Mouse (Mus musculus) ovary, adult 18-20 months (tissue): ENCODE data around the gene Chp1.
"Not testable (repeated sequence)": the region's sequence is repeated elsewhere in the genome, so short reads cannot be mapped to it uniquely, and the experiment has no call there.

Experiments used
- DNase-seq: peaks from one replicate; pipeline ENCODE4 v3.0.0; 2022; ENCODE audit warnings: low spot score, mixed read lengths

Chp1 gene

GRCm38 (mm10) chr2:119547522-119548370 lies at the start of gene Chp1, which contains the start of gene Exd1:
Gene Chp1 (plus strand): TSS chr2:119547697.
Gene Exd1 (minus strand): TSS chr2:119547627.
- peak; percentile 98 for DNase-seq

GRCm38 (mm10) chr2:119498859-119499258 lies 48.6 kb upstream of the Chp1 start:
- DNase-seq: no peak

- DNase-seq: no peak
These were observed 46.4 kb upstream of the Chp1 start for GRCm38 (mm10) chr2:119500965-119501652.

DNA sequence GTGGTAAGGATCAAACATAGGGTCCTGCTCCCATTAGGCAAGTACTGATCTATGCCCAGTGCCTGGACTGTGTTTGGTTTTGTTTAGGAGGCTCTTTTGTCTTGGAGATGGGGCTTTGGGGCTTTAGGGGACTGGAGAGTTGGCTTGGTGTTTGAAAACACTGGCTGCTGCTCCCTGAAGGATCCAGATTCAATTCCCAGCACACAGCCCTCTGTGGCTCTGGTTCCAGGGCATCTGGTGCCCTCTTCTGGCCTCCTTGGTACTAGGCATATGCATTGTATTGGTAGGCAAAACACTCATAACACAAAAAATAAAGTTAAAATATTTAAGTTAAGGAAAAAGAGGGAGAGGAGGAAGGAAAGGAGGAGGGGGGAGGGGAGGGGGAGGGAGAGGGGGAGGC lies 40.4 kb upstream of the Chp1 start:
- DNase-seq: no peak

- not testable (repeated sequence) for DNase-seq
These were observed 39.0 kb upstream of the Chp1 start for GRCm38 (mm10) chr2:119508518-119508917.

DNA sequence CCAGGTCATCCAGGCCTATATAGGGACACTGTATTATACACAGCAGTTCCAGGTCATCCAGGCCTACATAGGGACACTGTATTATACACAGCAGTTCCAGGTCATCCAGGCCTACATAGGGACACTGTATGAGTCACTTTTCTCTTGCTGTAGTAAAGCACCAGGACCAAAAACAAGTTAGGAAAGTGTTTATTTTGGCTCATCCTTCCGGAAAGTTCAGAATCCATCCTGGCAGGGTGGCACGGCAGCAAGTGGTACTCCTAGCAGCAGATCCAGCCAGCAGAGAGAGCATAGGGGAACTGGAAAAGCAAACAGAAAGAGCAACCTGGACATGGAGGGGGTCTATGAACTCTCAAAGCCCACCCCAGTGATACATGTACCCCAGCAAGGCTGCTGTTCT lies 36.6 kb upstream of the Chp1 start:
- DNase-seq: no peak

GRCm38 (mm10) chr2:119512292-119512691 lies 35.2 kb upstream of the Chp1 start:
- DNase-seq: no peak

- no peak for DNase-seq
These were observed 33.4 kb upstream of the Chp1 start for GRCm38 (mm10) chr2:119514026-119514522.

- DNase-seq: no peak
These were observed 30.7 kb upstream of the Chp1 start for GRCm38 (mm10) chr2:119516811-119517210.

DNA sequence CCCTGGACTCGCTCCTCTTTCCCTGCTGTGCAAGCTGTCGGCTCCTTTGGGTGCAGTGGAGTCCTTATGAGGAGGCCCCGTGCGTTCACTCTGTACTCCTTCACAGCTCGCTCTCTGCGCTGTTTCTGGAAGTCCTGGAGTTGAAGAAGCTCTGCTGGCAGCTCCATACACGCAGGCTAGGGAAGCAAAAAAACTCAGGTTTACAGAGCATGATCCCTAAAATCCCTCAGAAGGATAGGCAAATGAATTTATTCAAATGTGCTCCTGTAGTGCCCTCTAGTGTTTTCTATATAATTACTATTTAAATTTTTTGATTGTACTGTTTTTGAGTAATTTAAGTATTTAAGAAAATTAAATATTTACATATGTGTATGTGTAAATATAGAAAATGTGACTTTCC lies 26.9 kb upstream of the Chp1 start:
- DNase-seq: no peak

GRCm38 (mm10) chr2:119523836-119524235 lies 23.7 kb upstream of the Chp1 start:
- DNase-seq: peak; percentile 4

DNA sequence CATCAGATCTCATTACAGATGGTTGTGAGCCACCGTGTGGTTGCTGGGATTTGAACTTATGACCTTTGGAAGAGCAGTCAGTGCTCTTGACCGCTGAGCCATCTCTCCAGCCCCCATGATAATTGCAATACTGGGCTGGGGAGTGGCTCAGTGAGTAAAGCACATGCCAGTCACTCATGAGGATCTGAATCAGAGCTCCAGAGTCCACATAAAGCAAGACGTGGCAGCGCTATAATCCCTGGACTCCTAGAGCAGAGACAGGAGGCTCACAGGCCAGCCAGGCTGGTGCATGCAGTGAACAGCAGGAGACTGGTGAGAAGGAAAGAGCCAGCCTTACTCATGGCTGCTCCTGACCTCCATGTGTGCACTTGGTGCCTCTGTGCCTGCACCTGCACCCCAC lies 22.1 kb upstream of the Chp1 start:
- no peak for DNase-seq

DNA sequence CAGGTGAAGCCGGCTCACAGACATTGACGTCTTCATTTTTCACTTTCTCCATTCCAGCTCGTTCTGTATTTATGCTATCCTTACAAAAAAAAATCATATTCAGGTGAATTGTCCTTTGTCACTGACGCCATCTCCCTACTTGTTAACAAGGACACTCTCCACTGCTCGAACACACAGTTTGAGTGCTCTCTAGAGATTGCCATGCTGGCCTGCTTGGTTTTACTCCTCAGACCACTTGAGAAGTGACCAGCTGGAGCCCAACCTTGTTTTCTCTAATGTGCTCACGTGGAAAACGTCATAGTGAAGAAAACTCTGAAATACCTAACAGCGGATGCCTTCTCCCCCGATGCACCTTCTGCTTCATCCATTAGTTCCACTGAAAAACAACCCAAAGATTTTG lies 8.7 kb upstream of the Chp1 start:
- no peak for DNase-seq

DNA sequence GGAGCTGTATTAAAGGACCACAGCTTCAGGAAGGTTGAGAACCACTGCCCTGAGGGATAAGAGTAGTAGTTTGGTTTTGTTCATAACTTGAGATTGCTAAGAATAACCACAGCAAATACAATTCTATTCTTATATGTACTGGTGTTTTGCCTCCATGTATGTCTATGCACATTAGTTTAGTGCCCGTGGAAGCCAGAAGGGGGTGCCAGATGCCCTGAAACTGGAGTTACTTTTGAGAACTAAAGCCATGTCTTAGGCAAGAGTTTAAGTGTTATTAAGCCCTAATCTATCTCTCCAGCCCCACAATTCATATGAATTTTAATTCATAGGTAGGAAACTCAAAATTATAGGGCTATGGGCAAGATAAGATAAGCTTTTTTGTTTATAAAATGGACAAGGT lies 5.4 kb upstream of the Chp1 start:
- DNase-seq: peak; percentile 7

GRCm38 (mm10) chr2:119543656-119544055 lies 3.8 kb upstream of the Chp1 start:
- no peak for DNase-seq

DNA sequence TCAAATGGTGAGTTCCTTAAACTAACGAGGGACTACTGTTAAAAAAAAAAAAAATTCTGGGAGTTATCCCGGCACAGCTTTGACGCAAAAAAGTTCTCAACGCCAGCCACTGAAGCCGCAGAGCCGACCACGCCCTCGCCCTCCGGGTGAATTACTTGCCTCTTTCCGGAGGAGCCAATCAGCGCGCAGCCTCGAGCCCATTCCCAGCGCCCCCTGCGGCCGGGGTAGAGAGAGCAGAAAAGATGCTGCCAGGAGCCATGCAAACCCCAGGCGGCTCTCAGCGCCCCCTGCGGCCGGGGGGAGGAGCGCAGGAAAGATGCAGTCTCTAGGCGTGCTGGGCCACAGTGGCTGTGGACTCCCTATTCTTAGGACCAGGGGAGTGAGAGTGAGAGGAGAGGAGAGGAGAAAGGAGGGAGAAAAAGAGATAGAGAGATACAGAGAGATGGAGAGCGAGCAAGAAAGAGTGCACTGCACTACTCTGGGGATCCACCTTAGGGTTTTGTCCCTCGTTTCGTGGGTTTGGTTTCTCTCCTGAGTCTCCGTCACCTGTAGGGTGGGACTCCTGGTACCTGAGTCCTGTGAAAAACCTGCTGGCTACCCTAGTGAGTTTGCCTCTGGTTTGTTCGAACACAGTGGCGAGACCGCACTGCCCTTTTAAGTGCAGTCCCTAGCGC lies 512 bp upstream of the Chp1 start:
- DNase-seq: peak; percentile 70

GRCm38 (mm10) chr2:119548371-119548660 lies 819 bp downstream of the Chp1 start:
- DNase-seq: no peak

GRCm38 (mm10) chr2:119548691-119549090 lies 1.2 kb downstream of the Chp1 start:
- no peak for DNase-seq

GRCm38 (mm10) chr2:119549678-119550077 lies 2.2 kb downstream of the Chp1 start:
- DNase-seq: no peak

- no peak for DNase-seq
These were observed 10.5 kb downstream of the Chp1 start for GRCm38 (mm10) chr2:119558039-119558438.

DNA sequence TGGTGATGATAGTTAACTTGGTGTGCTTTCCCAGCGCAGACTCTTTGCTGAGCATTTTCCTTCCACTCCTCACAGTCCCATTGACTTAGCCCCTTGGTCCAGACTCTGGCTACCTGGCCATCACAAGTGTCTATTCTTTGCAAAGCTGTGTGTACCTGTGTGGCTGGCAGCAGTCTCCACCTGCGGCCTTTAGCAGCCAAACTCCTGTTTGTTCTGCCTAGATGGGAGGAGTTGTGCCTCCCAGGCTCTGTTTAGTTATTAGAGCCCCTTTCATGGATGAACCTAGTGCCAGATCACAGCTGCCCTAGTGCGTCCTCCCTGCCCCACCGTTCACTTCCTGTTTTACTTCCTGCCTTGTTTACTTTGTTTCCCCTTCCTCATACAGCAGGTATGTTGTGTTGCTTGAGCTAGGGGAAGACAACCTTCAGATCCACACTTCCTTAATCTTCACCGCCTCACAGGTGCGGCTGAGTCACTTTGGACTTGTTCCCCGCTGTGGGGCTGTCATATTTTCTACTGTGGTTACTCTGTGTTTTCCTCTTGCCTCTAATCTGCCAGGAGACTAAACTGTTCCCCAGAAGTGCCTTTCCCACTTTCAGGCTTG lies 11.3 kb downstream of the Chp1 start:
- DNase-seq: no peak

DNA sequence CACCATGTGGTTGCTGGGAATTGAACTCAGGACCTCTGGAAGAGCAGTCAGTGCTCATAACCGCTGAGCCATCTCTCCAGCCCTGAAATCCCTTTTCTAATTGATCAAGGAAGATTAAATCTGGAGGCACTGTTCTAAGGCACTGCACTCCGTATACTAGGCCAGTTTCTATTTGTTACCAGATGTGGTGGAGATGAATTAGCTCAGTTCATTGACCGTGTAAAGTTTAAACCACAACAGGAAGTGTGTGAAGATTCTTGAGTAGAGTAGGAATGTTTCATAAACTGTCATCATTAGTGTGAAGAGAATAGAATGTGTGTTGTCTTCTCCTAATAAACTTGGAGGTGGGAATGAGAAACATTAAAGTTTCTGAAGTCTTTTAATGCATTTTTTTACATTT lies 14.3 kb downstream of the Chp1 start:
- no peak for DNase-seq
